Mouse (Mus musculus) cerebral cortex, adult 2 months (tissue): ENCODE results near the gene C1qtnf7.

ENCODE experiments used
- WGBS: fragments of 180-500 bp; shearing (Covaris S2); methylation state at CpG from one replicate; pipeline ENCODE4 v1.1.7; 2018; 5-methylcytosine and 5-hydroxymethylcytosine counted together

The C1qtnf7 gene

DNA sequence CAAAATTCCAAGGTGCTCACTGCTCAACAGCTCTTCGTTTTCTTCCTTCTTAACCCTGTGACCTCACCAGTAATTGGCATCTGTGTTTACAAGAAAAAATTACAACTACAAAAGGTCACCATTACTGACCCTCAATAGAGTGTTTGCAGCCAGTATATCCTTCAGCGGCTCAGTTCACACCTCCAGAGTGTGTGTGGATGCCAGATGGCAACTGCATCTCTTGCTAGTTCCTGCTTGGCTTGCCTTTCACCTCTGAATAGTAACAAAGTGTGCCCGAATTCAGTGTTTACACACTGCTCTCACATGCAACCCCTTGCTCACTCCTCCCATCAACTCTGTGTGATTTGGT, 23.8 kb downstream of the C1qtnf7 start:
- 48% methylated on average over 3 of the region's 3 CpGs for WGBS

DNA sequence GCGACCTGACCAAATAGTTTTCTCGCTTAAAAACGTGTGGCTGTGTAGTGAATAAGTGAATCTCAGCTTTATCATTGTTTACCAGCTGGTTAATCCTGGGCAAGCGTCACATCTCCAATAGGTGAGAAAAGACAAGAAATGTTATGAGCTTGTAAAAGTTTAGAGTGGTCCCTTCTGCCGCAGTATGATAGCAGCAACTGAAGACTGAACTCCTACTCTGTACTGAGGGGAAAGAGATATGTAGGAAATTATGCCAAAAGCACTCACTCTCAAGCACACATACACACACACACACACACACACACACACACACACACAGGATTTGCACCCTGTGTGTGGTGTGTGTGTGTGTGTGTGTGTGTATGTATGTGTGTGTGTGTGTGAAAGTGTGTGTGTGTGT, 26.2 kb downstream of the C1qtnf7 start:
- WGBS = 86% methylated on average over 5 of the region's 5 CpGs

- WGBS = 33% methylated on average over 7 of the region's 7 CpGs
These were observed 27.0 kb downstream of the C1qtnf7 start for GRCm38 (mm10) chr5:43542246-43542845.

- 65% methylated on average over 4 of the region's 4 CpGs for WGBS
These were observed 34.6 kb downstream of the C1qtnf7 start for GRCm38 (mm10) chr5:43549951-43550350.

DNA sequence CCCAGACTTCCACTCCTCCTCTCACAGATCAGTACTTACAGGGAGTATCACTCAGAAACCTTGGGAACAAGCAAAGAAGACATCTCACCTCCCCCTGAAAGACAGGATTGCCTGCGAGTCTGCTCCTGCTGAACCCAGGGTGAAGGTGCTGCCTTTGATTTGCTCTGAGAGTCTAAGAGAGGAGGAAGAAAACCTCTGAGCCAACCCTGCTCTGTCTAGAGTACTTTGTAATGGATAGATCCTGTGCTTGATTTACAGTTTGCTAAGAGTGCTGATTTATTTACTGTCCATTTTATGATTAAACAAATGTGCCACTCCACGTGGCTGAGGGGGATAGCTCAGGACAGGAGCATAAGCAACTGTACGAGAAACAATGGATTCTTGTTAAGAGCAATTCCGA, 35.1 kb downstream of the C1qtnf7 start:
- WGBS = 48% methylated on average over 4 of the region's 4 CpGs

GRCm38 (mm10) chr5:43554871-43555270, 39.5 kb downstream of the C1qtnf7 start:
- 43% methylated on average over 2 of the region's 2 CpGs for WGBS

GRCm38 (mm10) chr5:43555406-43555805, 40.1 kb downstream of the C1qtnf7 start:
- 79% methylated on average over 6 of the region's 6 CpGs for WGBS

DNA sequence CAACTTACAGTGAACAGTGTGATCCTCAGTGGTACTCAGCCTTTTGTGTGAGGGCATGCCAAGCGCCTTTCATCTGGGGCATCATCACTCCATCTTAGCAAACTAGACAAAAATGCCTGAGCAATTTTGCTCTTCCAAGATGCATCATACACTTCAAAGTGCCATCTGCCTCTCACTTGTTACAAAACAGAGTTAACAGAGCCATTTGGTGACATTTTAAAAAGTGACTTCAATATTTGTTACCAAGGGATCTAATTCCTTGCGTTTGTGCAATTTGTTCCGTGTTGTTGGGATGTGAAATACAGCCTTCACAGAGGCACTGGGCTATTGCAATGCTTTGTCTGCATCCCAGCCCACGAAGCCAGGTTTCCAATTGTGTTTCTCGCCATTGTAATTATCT, 42.1 kb downstream of the C1qtnf7 start:
- WGBS = 57% methylated on average over 5 of the region's 5 CpGs

- WGBS = 36% methylated on average over 2 of the region's 2 CpGs
These were observed 46.4 kb downstream of the C1qtnf7 start for GRCm38 (mm10) chr5:43561639-43562252.

- 73% methylated on average over 3 of the region's 3 CpGs for WGBS
These were observed 54.5 kb downstream of the C1qtnf7 start for GRCm38 (mm10) chr5:43569720-43570359.

DNA sequence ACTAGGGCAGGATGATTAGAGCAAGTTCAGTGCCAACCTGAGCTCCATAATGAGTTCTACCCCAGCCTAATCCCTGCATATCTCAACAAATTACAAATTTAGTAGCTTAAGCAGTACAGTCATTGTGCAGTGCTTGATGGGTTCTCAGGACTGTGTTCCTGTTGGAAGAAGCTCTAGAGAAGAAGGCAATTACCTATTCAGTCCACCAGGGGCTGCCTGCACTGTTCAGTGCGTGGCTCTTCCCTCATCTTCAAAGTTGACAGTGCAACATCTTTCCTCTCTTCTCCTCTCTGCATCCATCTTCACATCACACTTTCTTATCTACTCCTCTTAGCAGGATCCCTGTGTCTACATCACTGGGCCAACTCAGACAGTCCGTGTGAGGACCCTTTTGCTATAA, 67.5 kb downstream of the C1qtnf7 start:
- 38% methylated on average over 2 of the region's 2 CpGs for WGBS

DNA sequence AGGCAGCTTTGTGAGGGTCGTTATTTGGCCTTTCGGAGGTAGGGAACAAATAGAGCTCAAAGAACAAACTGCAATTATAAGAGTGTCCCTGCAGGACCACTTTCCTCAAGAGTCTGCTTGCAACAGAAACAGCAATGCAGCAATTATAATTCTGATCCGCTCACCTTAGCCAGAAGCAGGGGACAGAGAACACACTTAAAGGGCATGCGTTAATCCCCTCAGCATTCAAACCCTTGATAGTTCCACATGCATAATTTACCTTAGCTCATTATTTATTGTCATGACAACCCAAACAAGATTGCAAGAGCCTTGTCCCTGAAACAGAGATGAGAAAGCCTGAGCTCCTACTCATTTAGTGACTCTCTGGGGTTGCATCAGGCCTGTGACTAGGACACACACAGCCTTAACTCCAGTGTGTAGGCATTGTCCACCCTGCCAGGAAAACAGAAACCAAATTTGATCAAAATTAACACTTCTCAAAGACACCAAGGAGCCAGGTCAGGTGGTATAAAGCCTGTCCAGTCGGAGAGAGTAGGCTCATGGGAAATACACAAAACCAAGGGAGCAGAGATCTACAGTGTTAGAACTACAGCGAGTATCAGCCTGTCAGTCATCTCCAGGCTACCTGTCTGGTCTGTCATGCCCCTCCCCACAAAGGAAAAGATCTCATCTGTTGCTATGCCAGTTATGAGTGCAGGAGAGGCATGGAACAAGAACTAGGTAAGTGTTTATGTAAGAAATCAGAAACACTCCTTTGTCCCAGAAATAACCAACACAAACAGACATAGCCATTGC, 68.2 kb downstream of the C1qtnf7 start:
- WGBS = 74% methylated on average over 6 of the region's 6 CpGs

GRCm38 (mm10) chr5:43584464-43584863, 69.1 kb downstream of the C1qtnf7 start:
- WGBS = 49% methylated on average over 1 of the region's 1 CpGs

GRCm38 (mm10) chr5:43585406-43586245, 70.3 kb downstream of the C1qtnf7 start:
- WGBS = 51% methylated on average over 11 of the region's 11 CpGs

DNA sequence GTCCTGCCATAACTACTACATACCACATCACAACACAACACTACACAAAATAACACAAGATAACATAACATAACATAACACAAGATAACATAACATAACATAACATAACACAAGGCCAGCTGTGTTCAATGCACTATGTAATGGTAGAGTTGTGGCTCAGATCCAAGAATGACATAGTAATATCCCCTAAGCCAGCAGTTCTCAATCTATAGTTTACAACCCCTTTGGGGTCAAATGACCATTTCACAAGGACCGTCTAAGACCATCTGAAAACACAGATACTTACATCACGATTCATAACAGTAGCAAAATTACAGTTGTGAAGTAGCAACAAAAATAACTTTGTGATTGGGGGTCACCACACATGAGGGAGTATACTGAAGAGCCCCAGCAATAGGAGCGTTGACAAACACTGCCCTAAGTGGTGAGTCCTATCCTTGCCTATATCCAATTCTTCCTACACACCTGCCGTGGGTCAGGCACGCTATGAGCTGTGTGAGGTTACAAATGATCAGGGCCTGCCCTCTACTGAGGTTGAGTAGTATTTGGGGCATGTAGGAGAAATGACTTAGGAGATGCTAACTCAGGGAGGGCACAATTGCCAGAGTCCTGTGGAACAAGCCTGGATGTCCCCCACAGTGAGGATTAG, 73.6 kb downstream of the C1qtnf7 start:
- 86% methylated on average over 5 of the region's 5 CpGs for WGBS

DNA sequence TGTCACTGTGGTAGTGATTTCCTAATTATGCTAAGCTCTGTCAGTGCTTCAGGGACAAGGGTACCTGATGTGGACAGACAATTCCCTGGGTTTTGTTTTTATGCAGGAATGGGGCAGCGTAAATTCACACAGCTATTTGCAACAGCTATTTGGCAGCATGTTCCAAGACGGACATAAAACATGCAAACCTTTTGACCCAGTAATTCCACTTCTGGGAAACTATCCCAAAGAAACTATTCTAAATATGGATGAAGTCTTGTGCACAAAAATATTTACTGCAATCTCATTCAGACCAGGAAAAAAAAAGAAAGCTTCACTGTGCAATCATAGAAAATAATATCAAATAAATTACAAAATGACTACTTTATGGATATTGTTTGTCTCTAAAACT, 74.1 kb downstream of the C1qtnf7 start:
- WGBS = 66% methylated on average over 2 of the region's 2 CpGs

- WGBS = 68% methylated on average over 2 of the region's 2 CpGs
These were observed 75.0 kb downstream of the C1qtnf7 start for GRCm38 (mm10) chr5:43590311-43590731.

- 73% methylated on average over 8 of the region's 8 CpGs for WGBS
These were observed 86.3 kb downstream of the C1qtnf7 start for GRCm38 (mm10) chr5:43601601-43602000.

DNA sequence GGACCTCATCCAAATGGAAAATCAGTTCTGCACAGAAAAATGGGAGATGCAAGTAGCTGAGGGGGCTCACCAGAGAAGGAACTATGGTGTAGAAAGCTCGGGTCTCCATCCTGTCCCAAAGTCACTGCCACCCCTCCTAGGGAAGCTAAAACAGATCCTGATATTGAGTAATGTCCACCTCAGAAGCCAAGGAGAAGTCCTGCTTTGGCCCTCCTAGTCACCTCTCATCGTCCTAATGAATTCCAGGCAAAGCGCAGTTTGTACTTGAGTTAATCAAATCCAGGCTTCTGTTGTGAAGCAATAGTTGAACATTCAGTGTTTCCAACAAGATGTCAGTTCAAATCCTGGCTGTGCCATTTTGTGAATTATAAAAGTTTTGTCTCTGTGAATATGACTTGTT, 87.2 kb downstream of the C1qtnf7 start:
- 87% methylated on average over 3 of the region's 3 CpGs for WGBS

GRCm38 (mm10) chr5:43603559-43603958, 88.2 kb downstream of the C1qtnf7 start:
- 54% methylated on average over 3 of the region's 3 CpGs for WGBS

GRCm38 (mm10) chr5:43608073-43608472, 92.7 kb downstream of the C1qtnf7 start:
- 63% methylated on average over 3 of the region's 3 CpGs for WGBS
